Mouse (Mus musculus): ENCODE results near the gene Sap30.
"Not testable (repeated sequence)": the region's sequence is repeated elsewhere in the genome, so short reads cannot be mapped to it uniquely, and the experiment has no call there.

Sap30 gene

DNA sequence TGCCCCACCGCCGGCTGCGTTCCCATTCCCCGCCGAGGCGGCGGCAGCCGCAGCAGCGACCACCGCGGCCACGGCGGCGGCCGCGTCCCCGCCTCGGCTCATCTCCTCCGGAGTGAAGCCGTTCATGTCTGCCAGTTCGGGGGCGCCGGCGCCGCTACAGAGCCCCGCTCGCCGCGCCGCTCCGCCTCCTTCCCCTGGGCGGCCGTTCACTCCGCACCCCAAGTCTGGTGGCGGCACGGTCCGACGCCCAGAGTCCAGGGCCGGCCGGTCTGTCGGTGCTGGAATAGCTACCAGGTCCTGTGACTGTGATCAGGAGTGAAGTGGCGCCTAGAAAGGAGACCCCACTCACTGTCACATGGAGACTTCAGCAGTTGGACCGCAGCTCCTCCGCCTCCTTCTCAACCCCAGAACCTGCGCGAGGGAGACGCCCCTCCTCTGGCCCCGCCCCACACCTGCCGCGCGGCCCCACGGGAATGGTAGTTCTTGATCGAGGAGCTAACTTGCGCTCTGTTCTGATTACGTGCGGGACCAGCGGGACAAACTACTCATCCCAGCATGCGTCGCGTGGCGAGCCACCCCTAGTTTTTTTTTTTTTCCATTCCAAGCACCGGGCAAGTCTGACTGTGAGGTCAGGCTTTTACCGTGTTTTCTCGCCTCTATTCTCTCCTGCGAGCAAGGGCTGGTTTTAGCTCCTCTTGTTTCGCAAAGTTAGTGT, at the start of gene Sap30:
Gene Sap30, minus strand, starts transcription at position 420 of the 715 bp plus-strand sequence.
- peak; percentile 99 for DNase-seq (ENCODE audit: low spot score in 2 of 2)

DNA sequence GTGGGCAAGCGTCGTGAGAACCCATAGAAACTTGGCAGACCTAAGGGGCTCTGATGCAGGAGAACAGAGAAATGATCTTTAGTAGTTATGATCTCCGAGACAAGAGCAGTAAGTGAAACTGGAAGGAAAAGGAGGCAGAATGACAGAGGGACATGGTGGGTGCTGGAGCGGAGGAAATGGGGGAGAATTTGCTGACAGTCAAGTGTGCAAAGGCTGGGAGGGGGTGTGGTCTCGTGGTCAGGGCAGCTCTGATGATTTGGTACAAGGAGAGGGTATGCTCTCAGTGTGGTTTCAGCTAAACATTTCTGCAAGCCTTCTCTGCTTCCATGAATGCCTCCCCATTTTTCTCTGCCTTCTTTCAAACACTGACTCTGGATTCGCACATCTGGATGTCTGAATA, 48.5 kb upstream of the Sap30 start:
- no peak for DNase-seq (ENCODE audit: low spot score in 2 of 2)

DNA sequence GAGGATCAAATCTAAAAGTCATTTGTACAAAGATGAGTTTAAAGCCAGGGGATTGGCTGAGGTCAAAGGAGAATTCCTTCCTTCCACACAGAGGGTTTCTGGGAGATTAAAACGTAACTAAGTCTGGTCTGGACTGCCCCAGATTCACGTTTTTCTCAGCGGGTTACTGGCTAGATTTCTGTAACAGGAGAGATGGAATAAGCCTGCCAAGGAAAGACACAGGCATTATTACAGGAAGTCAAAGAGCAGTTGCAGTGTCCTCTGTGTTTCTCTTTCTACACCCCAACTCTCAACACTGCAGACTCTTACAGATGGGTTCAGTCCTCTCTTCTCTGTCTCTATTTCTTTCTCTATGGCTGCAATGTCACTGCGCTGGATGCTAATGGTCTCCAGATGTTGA, 46.8 kb upstream of the Sap30 start:
- DNase-seq (ENCODE audit: low spot score in 2 of 2): no peak

DNA sequence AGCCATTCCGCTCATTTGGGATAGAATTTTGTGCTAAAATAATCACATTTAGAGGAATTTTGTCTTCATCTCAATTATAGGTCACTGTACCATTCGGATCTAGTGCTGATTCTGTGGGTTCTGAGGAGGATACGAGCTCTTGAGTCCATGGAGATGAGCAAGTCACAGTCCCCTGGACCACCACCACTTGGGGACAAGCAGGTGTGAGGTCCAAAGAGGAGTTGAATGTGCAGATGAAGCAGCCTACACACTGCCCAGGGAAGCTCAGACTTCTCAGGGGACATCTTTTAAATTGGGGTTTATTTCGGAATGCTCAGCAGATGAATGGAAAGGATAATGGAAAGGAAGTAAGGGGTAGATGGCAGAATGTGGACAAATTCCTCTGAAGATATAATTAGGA, 45.4 kb upstream of the Sap30 start:
- no peak for DNase-seq (ENCODE audit: low spot score in 2 of 2)

DNA sequence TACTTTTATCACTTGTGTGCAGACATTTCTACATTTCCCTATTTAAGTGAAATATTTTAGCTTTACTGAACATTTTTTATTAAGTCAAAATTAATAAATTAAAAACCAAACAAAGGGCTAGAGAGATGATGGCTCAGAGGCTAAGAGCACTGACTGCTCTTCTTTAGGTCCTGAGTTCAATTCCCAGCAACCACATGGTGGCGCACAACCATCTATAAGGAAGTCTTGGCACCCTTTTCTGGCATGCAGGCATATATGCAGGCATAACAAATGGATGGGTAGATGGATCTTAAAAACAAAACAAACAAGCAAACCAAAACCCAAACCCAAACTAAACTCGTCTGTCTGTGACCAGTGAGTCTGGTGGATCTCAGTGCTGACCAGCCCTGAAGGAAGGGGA, 44.6 kb upstream of the Sap30 start:
- no peak for DNase-seq (ENCODE audit: low spot score in 2 of 2)

DNA sequence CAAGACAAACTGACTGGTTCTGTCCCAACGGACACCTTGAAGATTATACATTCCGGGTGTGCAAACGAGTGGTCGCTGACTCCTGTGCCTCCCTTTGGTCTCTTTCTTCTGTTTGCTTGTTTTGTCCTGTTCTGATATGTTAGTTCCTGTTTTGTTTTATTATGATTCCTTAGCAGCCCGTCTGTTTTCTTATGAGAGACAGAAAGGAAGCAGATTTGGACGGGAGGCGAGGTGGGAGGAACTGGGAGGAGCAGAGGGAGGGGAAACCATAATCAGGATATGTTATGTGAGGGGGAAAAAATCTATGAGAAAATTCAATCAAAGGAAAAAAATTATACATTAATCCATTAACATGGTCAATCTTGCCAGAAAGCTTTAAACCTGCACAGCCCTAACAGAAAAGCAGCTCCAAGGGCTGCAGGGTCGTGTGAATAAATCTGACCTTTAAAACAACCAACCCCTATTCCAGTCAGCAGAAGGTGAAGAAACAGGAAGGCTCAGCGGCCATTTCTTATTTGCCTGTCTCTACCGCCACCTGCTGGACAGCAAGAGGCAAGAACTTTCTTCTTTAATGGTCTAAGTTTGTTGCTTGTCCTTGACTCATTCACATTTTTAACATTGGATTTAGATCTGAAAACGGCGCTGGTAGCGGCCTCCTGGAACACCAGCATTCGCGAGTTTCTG, 43.1 kb upstream of the Sap30 start:
- DNase-seq (ENCODE audit: low spot score in 2 of 2): peak; percentile 71 to 80

DNA sequence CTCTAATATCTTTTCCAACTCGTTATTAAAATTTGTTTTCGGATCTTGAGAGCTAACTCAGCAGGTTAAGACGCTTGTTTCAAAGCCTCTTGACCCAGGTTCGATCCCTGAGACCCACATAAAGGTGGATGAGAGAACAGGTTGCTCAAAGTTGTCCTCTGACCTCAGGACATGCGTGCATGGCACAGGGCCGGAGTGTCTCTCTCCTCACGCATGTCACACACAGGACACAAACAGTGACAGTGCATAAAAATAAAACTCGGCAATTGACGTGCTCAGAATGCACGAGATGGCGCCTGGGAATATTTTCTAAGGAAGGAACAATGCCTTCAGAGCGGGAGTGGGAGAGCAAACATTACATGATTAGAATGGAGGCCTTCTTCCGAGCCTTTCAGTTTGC, 42.6 kb upstream of the Sap30 start:
- no peak for DNase-seq (ENCODE audit: low spot score in 2 of 2)

DNA sequence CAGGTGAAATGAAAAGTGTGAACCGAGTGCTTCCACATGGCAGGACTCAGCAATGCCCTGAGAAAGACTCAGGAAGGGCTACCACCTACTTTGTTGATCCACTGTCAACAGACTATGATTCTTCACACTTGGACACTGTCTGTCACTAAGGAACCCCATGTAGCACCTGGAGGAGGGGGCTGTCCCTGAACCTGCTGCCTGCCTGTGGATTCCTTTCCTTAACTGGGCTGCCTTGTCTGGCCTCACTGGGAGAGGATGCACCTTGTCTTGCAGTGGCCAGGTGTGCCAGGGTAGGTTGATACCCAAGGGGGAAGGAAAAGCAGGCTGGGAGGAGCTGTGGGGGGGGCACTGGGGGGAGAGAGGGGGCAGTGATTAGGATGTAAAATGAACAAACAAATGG, 40.4 kb upstream of the Sap30 start:
- no peak for DNase-seq (ENCODE audit: low spot score in 2 of 2)

DNA sequence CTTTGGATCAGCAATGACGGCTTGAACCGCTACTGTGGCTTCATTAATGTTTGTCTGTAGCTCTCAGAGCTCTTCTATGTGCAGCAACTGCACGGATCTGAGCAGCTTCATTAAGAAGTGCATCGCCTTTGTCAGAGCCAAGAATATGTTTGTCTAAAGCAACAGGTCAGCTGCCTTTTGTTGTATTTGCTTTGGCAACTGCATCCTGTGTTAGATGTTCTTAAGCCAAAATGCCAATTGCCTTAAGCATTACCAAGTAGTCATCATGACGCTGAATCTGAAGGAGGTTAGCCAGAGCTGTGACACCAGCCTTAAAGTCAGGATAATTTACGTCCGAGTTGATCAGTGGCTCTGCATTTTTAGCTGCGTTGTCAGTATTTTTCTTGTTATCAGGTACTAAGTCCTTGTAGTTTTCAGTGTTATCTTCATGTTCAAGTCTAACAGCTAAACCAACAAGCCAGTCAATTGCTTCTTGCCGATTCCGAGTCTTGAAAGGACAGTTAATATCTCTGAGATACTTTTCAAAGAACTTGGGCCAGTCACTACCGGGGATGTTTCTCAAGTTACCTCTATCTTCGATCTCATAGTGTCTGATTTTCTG, 32.6 kb upstream of the Sap30 start:
- no peak for DNase-seq (ENCODE audit: low spot score in 2 of 2)

DNA sequence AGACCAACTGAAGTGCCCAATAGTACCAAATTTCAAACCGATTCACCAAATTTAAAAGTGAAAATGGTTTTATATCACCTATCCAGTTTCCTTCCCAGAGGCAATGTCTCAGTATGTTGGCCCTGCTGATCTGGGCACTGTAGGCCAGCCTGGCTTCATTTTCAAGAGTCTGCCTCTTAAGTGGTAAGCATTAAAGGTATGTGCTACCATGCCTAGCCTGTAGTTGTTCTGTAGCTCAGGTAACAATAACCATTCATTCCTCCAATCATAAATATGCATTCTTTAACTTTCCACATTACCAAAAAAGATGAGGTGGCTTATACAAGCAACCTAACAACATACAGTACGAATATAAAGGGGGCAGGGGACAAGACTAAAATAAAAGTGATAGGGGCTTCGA, 30.1 kb upstream of the Sap30 start:
- no peak for DNase-seq (ENCODE audit: low spot score in 2 of 2)

DNA sequence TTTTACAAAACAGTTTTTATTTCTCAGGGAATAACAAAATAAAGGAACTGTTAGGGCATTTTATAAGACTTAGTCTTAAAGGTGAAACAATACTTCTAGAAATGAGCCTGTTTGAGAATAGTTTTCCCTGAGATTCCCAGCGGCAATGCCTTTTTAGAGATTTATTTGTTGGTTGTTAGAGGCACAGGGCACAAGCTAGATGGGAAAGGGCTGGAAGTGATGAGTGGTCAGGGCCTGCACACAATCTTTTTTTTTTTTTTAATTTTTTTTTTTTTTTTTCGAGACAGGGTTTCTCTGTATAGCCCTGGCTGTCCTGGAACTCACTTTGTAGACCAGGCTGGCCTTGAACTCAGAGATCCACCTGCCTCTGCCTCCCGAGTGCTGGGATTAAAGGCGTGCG, 29.0 kb upstream of the Sap30 start:
- not testable (repeated sequence) for DNase-seq (ENCODE audit: low spot score in 2 of 2)

DNA sequence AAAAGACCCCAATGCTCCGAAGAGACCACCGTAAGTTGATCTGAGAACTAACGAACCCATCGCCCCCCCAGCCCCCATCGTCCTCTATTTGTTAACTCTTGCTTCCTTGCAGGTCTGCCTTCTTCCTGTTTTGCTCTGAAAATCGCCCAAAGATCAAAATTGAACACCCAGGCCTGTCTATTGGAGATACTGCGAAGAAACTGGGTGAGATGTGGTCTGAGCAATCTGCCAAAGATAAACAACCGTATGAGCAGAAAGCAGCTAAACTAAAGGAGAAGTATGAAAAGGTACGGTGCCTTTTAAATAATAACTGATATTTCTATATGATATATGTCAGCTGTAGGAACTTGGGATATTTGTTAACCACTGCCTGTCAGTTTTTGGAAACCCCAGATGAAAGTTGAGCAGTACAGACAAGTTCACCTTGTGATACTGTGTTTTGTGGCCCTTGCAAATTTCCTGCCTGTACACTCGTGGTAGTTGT, 25.6 kb upstream of the Sap30 start:
- DNase-seq (ENCODE audit: low spot score in 2 of 2): not testable (repeated sequence)

DNA sequence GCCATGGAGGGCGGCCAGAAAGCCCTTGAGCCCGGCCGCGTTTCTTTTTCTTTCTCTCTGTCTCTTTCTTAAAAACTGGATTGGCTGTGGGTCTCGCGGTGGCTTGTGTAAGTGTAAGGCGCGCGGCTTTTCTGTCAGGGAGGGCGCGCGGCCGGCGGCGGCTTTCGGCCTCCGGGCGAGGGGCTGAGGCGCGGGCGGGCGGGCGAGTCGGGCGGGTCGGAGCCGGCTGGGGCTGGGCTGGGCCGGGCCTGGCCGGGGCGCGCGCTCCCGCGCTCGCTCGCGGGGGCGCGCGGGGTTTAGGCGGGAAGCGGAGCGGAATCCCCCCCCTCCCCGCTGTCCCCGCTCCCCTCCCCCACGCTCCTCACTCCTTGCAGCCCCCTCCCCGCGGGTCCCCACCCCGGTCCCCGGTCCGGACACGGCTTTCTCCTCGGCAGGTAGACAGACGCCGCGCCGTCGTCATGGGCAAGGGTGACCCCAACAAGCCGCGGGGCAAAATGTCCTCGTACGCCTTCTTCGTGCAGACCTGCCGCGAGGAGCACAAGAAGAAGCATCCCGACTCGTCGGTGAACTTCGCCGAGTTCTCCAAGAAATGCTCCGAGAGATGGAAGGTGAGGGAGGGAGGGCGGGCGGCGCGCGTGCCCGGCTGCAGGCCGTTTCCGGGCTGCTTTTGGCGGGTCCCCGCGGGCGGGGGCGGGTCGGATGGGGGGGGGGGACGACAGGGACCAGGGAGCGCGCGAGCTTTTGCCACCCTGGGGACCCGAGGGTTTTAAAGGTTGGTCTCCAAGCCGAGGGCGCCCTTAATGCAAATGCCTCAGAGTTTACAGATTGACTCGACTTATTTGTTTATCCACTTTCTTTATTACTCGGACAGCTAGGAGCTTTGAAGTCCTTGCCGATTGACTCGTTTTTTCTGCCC, 24.7 kb upstream of the Sap30 start:
- DNase-seq (ENCODE audit: low spot score in 2 of 2): peak; percentile 11 to 28

DNA sequence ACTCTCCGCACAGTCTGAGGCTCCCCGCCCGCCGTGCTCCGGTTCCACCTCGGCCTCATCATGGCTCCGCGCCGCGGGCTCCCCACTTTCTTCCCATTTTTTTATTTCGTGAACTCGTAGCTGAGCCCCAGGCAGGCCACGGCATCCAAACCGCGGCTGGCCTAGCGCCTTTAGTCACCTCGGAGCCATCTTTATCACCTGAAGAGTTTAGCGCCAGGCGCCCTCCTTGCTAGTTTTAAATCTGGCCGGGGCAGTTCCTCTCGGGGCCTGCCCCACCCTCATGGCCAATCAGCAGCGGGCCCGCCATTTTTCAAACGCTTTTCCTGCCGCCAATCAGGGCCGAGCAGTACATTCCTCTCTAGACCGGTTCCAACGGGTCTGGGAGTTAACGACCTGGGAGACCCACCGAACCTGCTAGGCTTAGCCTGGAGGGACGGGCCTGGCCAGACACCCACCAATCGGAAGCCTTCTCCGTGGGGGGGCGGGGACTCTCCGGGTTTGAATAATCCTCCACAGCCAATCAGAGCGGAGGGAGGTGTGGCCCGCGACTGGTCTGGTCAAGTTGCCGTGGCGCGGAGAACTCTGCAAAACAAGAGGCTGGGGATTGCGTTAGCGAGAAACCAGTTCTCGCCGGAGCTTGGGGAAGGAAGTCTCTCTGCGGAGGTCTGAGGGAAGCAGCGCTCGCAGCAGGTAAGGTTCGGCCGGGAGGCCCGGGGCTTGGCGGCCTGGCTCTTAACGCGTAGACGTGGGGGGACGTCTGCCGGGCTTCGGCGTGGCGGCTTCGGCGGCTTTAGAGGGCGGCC, 23.9 kb upstream of the Sap30 start, which contains the start of gene Hmgb2:
Gene Hmgb2, plus strand, starts transcription at position 592 of the 803 bp plus-strand sequence.
- DNase-seq (ENCODE audit: low spot score in 2 of 2): peak; percentile 99 to 100

DNA sequence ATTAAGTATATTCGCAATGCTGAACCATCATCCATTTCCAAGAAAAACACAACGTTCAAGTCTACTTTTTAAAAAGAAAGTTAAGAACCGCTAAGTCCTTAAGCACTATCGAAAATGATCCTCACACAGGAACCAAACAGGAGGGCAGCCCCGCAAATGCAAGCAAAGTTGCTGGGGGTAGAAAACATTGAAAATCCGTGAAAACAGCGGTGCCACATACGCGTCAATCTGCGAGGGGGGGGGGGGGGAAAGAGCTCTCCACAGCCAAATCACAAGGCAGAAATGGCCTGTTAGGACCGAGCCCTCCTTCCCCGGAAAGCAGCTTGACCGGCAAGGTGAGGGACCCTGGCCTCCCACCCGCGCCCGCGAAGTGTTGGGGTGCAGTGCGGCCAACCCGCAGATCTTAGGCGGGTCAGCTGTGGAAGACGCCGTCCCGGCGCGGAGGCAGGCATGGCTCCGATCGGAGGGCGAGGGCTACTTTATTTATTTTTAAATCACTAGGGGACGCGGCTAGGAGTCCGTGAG, 23.2 kb upstream of the Sap30 start:
- peak in 1 of 2 experiments; percentile 35 for DNase-seq (ENCODE audit: low spot score in 2 of 2)

DNA sequence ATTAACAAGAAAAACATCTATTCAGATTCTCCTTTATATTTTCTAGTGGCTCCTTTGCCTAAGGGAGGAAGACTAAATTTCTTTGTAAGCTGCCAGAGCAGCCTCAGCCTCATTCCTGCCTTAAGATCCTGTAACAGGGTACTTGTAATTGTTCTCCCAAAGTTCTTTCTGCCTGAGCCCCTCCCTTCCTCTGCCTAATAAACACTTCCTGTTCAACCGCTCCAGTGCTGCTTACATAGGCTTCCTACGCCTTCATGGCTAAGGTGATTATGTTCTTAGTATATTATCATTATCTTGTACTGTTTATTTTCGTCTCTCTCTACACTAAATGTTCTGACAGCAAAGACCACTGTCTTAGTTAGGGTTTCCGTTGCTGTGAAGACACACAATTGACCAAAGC, 21.0 kb upstream of the Sap30 start:
- no peak for DNase-seq (ENCODE audit: low spot score in 2 of 2)

DNA sequence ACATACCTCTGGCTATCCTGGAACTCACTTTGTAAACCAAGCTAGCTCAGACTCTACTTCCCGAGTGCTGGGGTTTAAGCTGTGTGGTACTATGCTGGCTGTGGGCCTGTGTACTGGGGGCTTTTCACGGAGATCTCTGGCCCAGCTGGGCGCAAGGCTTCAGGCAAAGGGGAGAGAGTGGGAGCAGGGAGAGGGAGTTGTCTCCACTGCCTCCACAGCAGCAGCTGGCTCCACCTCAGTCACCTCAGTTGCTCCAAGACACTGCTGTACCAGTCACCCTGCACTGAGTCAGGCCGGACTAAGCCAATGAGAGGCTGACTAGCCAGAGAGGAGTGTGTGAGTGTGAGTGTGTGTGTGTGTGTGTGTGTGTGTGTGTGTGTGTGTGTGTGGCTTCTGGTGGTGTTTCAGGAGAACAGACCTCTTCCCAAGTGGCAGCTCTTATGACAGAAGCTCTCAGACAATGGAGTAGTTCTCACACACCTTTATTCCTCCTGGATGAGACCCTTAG, 19.9 kb upstream of the Sap30 start:
- DNase-seq (ENCODE audit: low spot score in 2 of 2): no peak

DNA sequence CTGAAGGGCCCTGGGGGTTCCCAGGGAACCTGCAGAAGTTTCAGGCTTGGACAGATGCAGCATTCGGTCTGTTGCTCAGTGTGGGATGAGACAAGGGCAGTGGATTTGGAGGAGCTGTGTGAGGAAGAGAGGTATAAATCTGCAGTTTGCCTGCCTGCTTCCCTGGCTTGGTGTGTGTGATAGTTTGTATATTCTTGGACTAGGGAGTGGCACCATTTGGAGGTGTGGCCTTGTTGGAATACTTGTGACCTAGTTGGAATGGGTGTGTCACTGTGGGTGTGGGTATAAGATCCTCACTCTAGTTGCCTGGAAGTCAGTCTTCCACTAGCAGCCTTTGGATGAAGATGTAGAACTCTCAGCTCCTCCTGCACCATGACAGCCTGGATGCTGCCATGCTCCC, 17.8 kb upstream of the Sap30 start:
- not testable (repeated sequence) for DNase-seq (ENCODE audit: low spot score in 2 of 2)

DNA sequence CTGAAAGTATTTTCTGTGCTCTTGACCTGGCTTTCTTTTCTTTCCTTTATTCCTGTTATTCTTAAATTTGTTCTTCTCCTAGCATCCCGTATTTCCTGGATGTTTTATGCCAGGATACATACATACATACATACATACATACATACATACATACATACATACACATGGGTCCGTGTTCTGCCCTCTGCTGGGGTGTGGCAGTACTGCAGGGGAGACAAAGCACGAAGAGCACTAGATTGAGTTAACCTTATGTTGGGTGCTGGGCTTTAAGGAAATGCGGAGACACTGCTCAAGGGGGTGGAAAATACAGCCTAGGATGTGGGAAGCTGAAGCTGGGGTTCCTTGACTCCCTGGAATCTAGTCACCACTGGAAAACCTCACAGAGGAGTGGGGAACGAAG, 16.0 kb upstream of the Sap30 start:
- peak; percentile 61 to 73 for DNase-seq (ENCODE audit: low spot score in 2 of 2)

DNA sequence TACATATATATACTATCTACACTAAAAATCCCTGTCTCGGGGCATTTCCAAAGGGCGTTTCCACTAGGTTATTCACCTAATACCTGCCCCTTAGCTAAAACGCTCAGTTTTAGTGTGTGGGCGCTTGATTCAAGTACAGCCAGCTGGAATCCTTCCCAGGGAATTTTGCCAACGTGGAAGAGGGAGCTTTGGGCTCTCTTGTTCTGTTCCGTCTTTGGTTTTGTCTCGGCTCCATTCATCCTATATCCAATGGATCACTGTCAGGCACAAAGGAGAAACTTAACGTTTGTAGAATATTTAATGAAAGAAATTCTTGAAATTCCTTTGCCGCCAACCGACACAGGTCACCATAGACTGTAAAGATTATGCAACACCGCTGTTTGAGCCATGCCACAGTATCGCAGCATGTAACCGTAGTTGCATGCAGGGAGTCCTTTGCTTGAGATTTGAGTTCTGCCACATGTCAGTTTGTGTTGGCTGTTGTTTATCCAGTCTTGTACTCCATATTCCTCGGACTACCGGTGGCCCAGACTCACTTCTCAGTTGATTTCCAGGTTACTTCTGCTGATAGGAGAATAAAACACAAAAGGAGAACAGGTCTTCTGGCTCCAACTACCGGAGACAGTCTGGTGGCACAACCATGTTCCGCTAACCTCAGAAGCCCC, 11.3 kb upstream of the Sap30 start:
- DNase-seq (ENCODE audit: low spot score in 2 of 2): no peak
